Mouse (Mus musculus): ENCODE measurements around the gene Chit1. TPM values are rescaled to one million over a fixed set of nuclear protein-coding genes. Genes with fewer than 3 reads are reported as not detected.

Gene Chit1
- total RNA-seq, 2 experiments from 2014 or later: 0.17 TPM; not detected in 1

DNA sequence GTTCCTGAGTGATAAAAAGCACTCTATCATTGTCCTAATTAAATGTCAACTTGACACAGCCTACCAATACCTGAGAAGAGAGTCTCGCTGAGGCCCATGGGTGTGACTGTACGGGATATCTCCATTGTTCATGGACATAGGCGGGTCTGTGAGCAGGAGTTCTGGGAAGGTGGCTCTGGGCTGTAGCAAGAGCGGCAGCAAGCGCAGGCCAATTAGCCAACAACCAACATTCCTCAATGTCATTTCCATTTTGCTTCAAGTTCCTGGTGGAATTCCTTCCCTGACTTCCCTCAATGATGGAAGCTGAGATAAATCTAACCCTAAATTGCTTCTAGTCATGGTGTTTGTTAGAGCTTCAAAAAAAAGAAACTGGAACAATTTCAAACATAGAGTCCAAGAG, 66.9 kb downstream of the Chit1 start:
- no peak for DNase-seq (ENCODE audit: low spot score in 2 of 2)

DNA sequence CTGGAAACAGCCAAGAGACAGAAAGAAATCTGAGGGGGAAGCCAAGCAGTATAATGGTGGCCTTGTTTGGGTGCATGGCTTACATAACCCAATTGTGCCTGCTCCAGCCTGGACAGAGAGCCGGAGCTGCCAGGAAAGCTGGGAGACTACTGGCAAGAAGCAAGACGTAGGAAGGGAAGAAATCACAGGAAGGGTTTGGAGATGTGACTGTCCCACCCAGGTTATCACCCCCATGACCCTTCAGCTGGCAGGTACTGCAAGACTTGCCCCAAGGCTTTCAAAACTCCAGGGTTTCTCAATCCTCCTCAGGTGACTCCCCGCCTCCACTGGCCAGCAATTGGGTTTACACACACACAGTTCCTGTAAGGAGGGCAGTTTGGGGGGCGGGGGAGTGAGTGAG, 71.0 kb downstream of the Chit1 start, which contains the start of gene Chil1:
TSS of gene Chil1 (plus strand) at position 152 of the 400 bp plus-strand sequence.
- no peak for DNase-seq (ENCODE audit: low spot score in 2 of 2)

DNA sequence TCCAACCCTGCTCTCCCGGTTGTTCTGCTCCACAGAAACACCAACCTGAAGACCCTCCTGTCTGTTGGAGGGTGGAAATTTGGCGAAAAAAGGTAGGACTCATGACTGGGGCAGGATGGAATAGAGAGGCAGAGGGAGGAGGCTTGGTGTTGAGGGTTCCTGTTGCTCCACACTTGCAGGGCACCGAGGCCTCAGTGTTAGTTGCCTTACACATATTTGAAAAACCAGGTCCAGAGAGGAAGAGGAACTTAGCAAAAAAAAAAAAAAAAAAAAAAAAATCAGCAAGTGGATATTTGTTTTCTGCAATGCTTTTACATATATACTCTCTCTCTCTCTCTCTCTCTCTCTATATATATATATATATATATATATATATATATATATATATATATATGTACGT, 73.0 kb downstream of the Chit1 start:
- no peak for DNase-seq (ENCODE audit: low spot score in 2 of 2)

DNA sequence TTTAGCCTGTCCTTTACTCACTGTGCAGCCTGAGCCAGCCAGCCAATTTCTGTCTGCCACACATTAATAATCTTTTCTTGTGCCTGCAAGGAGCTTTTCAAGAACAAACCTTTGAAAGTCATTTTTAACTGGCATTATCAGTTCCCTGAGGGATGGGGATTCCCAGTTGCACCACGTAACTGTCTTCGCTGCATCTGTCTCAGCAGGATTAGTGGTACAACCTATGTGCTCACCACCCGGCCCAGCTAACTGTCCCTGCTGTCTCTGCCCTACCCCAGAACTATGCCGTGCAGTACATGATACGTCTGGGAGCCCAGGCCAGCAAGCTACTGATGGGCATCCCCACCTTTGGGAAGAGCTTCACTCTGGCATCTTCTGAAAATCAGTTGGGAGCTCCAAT, 77.2 kb downstream of the Chit1 start:
- no peak for DNase-seq (ENCODE audit: low spot score in 2 of 2)

DNA sequence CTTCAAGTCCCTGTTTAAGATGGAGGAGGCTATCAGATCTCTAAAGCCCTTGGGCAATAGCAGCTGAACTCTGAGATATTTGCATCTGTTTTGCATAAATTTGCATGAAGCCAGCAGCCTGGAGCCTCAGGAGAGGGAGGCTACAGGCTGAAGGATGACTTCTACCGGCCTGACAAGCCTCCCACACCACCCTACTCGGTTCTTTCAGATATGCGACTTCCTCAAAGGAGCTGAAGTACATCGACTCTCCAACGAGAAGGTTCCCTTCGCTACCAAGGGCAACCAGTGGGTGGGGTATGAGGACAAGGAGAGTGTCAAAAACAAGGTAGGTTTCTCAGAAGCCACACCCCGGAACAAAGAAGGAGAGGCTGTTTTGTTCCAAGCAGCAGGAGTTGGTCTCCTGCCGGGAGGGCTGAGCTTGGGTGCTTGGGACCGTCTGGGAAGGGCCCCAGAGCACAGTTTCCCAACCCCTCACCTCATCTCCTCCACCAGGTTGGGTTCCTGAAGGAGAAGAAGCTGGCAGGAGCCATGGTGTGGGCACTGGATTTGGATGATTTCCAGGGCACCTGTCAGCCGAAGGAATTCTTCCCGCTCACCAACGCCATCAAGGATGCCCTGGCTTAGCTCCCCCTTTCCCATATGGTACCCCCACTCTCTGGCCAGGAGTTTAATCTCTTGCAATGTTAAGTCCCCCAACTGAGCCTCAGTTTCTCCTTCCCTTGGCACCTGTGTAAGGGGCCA, 78.1 kb downstream of the Chit1 start:
- DNase-seq (ENCODE audit: low spot score in 2 of 2): no peak

DNA sequence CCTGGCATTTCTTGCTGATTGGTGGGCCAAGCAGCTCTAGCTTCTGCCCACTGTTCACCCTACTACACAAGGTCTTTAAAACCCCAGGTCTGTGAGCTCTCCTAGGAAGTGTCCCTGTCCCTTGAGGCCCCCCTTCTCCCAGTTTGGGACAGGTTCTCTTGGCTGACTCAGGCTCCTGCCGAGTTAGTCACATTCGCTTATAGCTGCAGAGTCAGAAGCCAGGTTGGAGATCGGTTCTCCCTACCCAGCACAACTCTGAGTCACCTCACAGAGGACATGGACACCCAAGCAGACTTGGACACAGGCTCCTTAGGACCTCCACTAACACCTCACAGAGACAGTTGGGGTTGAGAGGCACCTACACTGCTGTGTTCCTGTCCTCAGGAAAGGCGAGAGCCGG, 80.2 kb downstream of the Chit1 start:
- no peak for DNase-seq (ENCODE audit: low spot score in 2 of 2)

DNA sequence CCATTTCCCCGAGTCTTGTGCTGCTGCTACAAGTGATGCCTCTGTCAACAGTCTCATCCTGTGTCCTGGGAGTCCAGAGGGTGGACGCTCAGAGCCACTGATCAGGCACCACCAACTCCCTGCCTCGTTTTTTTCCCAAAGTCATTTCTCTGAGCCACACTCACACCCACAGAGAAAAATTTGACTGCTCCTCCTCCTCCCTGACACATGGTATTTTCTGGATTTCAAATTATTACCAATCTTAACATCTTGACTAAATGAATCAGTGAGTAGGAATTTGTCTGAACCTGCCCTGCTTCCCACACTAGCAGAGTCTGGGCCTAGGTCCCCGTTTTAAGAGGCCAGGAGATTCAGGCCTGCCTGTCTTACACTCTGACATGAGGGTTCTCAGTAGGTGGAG, 81.0 kb downstream of the Chit1 start:
- peak in 1 of 2 experiments; percentile 67 for DNase-seq (ENCODE audit: low spot score in 2 of 2)

DNA sequence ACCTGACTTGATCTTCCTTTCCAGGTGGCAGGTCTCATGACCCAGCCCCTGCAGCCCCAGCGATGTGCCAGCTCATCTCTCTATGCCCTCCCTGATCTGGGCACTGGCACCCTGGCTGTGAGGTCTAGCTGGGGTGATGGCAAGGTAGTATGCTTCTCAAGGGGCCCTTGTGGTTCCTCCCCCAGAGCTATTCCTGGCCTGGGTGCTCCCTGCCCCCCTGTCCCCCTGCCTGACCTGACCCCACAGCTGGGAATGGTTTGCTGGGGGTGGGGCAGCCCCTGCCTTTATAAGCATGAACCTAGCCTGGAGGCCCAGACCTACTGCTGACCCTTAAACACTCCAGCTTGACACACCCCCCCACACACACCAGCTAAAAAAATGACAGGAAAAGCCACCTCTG, 82.1 kb downstream of the Chit1 start, which contains the start of gene Mybph:
TSS of gene Mybph (plus strand) at position 323 of the 400 bp plus-strand sequence.
- no peak for DNase-seq (ENCODE audit: low spot score in 2 of 2)

DNA sequence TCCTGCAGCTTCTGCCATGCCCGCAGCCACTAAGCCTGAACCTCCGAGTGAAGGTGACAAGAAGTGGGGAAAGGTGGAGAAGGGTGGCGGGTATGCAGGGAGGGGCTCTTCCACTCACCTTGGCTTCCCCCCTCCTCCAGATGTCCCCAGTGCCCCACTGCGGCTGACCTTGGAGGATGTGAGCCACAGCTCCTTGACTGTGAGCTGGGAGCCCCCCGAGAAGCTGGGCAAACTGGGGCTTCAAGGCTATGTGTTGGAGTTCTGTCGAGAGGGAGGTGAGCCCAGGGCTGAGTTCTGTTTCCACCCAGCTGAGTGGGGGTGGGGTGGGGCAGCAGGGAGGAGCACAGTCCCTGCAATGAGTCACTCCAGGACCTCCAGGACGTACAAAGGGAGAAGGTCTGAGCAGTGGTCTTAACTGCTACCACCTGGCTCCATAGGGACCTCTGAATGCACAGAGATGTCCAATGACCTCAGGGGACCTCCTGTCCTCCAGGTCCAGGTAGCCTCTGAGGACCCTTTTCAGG, 82.7 kb downstream of the Chit1 start:
- no peak for DNase-seq (ENCODE audit: low spot score in 2 of 2)

DNA sequence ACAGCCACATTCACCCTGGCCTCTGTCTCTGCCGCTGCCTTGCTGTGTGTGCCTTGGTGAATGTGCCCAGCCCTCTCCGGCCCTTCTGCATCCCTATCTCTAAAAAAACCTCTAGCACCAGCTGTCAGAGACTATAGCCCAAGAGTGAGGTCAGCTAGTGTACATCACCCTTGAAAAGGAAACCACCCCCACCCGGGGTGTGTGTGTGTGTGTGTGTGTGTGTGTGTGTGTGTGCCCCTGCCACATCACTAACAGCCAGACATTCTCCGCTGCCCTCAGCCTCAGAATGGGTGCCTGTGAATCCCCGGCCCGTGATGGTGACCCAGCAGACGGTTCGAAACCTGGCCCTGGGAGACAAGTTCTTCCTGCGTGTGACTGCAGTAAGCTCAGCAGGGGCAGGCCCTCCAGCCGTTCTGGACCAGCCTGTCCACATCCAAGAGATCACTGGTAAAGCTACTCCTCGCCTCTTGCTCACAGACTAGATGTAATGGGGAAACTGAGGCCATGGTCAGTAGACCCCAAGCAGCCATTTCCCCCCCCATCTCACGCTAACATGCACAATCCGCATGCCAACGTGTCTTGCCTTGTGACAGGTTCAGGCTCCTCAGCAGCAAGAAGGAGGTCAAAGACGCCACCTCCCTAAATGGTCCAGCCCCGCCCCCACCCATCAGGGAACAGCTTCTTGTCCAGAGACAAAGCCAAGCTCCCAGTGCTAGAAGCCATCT, 83.4 kb downstream of the Chit1 start:
- DNase-seq (ENCODE audit: low spot score in 2 of 2): no peak

DNA sequence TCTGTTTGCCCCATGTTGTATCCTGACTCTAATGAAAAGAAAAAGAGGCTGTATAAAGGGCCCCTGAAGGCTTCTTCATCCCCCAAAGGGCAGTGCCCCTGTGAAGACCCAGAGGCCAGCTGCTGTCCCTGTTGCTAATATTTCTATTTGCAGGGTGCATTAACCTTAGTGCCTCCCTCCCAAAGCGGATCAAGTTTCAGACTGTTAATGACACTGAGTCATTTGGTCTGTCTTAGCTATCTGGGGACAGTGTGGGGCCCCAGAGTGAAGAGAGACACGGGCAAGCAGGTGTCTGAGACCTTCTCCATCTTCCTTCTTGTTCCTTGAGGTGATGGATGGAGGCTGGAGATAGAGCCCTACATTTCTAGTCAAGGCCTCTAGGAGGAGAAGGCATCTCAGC, 84.1 kb downstream of the Chit1 start:
- DNase-seq (ENCODE audit: low spot score in 2 of 2): no peak

DNA sequence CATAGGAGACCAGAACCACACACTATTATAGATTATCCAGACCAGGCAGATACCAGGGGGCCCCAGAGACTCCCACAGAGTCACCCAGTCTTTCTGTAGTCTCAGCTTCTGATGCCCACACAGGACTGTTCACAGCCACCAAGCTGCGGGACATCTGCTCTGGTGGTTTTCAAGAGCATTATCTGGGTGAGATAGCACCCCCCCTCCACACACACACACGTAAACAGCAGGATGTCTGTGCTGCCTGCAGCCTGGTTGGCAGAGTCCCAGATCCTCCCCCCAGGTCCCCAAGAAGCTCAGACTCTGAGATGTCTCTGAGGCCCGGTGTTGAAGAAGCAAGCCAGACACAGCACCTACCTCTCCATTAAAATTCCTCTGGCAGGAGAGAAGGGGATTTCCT, 84.5 kb downstream of the Chit1 start:
- DNase-seq (ENCODE audit: low spot score in 2 of 2): peak in 1 of 2 experiments; percentile 65

DNA sequence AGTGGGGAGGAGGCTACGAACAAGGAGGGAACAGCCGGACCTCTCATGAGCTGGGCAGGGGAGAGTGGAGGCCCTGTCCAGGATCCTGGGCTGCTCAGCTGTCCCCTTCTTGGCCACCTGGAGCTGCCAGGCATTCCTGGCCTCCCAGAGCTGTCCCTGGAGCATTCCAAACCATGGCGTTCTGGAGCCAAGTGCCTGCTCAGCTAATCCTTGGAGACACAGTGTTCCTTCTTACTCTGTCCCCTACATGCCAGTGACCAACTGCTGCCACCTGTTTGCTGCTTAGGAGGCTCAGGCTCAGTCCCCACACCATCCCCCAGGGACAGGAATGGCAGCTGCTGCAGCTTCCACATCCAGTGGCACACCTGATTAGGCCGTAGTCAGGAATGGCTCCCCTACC, 84.9 kb downstream of the Chit1 start:
- no peak for DNase-seq (ENCODE audit: low spot score in 2 of 2)

DNA sequence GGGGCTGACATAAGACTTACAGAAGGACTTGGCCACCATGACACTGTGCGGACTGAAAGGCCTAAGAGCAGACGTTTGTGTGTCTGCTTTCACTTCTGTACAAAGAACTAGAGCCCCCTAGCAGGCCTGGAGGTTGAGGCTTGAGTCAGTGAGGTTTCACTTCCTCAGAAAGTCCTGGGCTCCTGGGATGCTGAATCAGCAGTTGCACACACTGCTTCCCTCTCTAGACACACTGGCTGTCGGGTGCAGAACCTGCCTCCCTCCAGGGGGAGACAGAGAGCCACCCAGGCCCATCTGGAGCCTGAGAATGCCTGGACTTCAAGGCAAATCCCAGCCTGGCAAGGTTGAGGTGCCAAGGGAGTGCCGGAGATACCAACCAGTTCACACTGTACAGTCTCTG, 85.3 kb downstream of the Chit1 start:
- DNase-seq (ENCODE audit: low spot score in 2 of 2): peak; percentile 71 to 89

DNA sequence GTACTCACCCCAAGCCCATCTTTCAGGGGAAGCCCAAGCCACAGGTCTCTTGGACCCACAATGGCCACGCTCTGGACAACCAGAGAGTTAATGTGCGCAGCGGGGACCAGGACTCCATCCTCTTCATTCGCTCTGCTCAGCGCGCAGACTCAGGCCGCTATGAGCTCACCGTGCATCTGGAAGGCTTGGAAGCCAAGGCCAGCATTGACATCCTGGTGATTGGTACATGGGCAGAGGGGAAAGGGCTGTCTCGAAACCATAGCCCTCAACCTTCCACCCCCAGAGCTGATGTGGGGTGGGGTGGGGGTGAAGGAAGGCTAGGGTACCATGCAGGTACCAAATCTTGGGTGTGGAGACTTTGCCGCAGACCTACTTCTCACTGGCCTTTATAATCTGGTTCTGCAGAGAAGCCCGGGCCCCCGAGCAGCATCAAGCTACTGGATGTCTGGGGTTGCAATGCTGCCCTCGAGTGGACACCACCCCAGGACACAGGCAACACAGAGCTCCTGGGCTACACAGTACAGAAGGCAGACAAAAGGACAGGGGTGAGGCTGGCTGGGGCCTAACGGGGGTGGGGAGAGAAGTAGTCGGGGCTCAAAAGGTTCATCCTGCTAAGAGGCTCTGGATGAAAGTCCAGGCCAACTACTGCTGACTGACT, 86.4 kb downstream of the Chit1 start:
- DNase-seq (ENCODE audit: low spot score in 2 of 2): no peak

DNA sequence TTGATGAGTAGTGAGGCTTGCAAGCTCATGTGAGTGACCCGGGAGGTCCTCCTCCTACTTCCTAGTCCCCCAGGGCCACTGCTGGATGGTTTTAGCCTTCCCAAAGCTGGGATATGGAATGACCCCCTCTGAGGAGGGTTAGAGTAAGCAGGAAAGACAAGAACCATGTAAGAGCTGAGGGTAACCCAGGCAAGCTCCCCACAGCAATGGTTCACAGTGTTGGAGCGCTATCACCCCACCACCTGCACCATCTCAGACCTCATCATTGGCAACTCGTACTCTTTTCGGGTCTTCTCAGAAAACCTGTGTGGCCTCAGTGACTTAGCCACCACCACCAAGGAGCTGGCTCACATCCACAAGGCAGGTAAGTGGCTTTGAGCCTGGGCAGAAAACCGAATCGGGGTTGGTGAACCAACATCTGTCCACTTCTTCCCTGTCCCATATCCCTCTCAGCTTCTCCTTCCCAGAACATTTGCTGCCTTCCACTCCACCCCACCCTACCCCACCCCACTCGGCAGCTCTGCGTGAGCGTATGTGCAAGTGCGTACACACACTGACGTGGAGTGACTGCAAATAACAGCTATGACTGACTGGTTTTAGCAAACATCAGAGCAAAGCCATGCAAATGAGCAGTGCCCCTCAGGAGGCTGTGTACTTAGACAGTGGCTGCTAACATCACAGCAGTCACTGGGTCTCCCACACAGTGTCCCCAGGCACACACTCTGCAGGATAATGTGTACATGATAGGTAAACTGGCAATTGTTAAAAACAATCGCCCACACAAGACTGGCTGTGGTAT, 87.4 kb downstream of the Chit1 start:
- peak in 1 of 2 experiments; percentile 67 for DNase-seq (ENCODE audit: low spot score in 2 of 2)

DNA sequence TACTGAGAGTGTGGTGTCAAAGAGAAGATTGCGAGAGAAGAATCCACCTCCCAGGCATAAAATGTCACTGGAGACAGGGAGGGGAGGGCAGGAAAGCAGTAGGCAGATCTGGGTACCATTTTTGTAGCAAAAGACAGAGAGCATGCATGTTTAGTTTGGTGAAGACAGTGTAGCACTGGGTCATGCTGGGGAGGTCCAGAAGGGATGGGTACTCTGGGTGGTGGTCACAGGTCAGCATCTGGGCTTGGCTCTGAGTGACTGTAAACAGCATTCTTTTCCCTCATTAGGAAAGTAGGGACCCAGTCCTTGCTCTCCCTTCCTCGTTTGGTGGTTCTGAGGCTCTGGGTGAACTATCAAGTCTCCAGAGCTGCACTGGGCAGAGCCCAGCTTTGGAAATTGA, 89.4 kb downstream of the Chit1 start:
- DNase-seq (ENCODE audit: low spot score in 2 of 2): no peak
